Mouse (Mus musculus): ENCODE data around the gene Abca4.

GRCm38 (mm10) chr3:122018421-122018820 is 25.8 kb upstream of the Abca4 start:
- TF ChIP-seq CTCF (IDR thresholded peaks at IDR 0.05), result no peak
- no peak for TF ChIP-seq EP300 (IDR thresholded peaks at IDR 0.05)
